Comparison of ENCODE assay signal across 22 mouse cellular contexts in the genomic region with DNA sequence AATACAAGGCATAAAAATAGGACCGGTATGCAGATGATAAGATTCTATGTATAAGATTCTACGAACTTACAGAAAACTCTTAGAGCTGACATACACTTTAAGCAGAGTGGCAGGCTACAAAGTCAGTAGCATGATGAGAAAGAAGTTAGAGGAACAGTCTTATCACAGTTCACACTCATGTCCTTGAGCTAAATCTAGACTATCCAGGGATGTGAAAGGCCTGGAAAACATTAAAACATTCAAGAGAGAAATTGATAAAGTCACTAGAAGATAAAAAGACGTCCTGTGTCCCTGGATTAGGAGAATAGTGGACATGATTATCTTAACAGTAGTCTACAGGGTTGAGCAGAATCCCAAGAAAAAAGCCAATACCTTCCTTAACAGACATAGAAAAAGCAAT. TPM values are rescaled to one million over a fixed set of nuclear protein-coding genes. Genes with fewer than 3 reads are reported as not detected.
DNase-seq lines count a peak whose midpoint lies in the region; ATAC-seq and TF ChIP-seq lines count a peak whose summit lies in the region.
"Had no signal": no experiment of that assay in that cellular context is flagged by ENCODE, and none has a peak within 500 bp of the region (broad histone marks: within the 10 kb centered on the region; RNA-seq: fewer than 3 reads in every experiment).

No protein-coding gene starts in this region.

- no peaks in the 10 kb centered on the region for H3K9me3 ChIP-seq in MEL (replicated peaks; ENCODE audit: insufficient read depth, low read length)
- no peaks in the 10 kb centered on the region for H3K9me3 ChIP-seq in liver, embryonic 12.5 days (replicated peaks)
- no peaks in the 10 kb centered on the region for H3K9me3 ChIP-seq in liver, embryonic 16.5 days (replicated peaks; ENCODE audit: control insufficient read depth, low read length)
- H3K9me3 ChIP-seq: embryonic facial prominence, embryonic 13.5 days; forebrain, embryonic 12.5 days; heart, embryonic 15.5 days; hindbrain, embryonic 10.5 days had no signal

- no peak overlapping the region for H3K9ac ChIP-seq in MEL (ENCODE audit: control insufficient read depth, low read depth, low read length, poor library complexity, severe bottlenecking)
- H3K9ac ChIP-seq in liver, embryonic 12.5 days: no peak overlapping the region
- H3K9ac ChIP-seq in liver, embryonic 16.5 days (ENCODE audit: low read depth, low read length): no peak overlapping the region
- H3K9ac ChIP-seq: embryonic facial prominence, embryonic 13.5 days; forebrain, embryonic 12.5 days; heart, embryonic 15.5 days; hindbrain, embryonic 14.5 days had no signal

- peak; percentile 63; the same call in 1 of the 2 replicates for ATAC-seq in liver, embryonic 12.5 days
- 0 out of 2 replicates have a peak, but pooled peaks have one; percentile 30 for ATAC-seq in liver, embryonic 16.5 days (ENCODE audit: low read depth)
- ATAC-seq: forebrain, embryonic 16.5 days had no signal

- H3K79me2 ChIP-seq in MEL (ENCODE audit: control insufficient read depth, insufficient read depth, low read length, poor library complexity): 0 out of 2 replicates have a peak, but pooled peaks cover 2% of the 10 kb centered on the region

- no peak overlapping the region for H3K4me2 ChIP-seq in liver, embryonic 12.5 days
- H3K4me2 ChIP-seq in liver, embryonic 16.5 days (ENCODE audit: low read depth, low read length): no peak overlapping the region
- H3K4me2 ChIP-seq: embryonic facial prominence, embryonic 13.5 days; forebrain, embryonic 12.5 days; heart, embryonic 11.5 days; heart, embryonic 15.5 days; hindbrain, embryonic 14.5 days had no signal

- TF ChIP-seq POLR2A in MEL (IDR thresholded peaks at IDR 0.05; ENCODE audit: control insufficient read depth in 1 of 2, insufficient read depth in 1 of 2, low read depth in 1 of 2, low read length in 2 of 2, poor library complexity in 1 of 2): no peak

- WGBS in liver, embryonic 12.5 days (ENCODE audit: insufficient replicate concordance): 33% methylated on average over 3 of the region's 3 CpGs
- WGBS in liver, embryonic 16.5 days (ENCODE audit: insufficient replicate concordance): 34% methylated on average over 3 of the region's 3 CpGs

- intact Hi-C loops in left cerebral cortex, postnatal 14 days (cut with DNase I): no loop called here
- intact Hi-C loops in gastrocnemius, postnatal 36 days (cut with DNase I): no loop called here

- TF ChIP-seq CTCF in MEL (IDR thresholded peaks at IDR 0.05 in 2 of 3, conservative IDR thresholded peaks at IDR 0.05 in 1 of 3; ENCODE audit: control insufficient read depth in 1 of 3, insufficient read depth in 1 of 3, low read depth in 2 of 3, low read length in 3 of 3, poor library complexity in 1 of 3, severe bottlenecking in 1 of 3): no peak

- no peak for TF ChIP-seq RAD21 in MEL (IDR thresholded peaks at IDR 0.05; ENCODE audit: low read depth, low read length)

- peaks cover 15 to 16% of the 10 kb centered on the region in 2 experiments for H3K36me3 ChIP-seq in MEL (ENCODE audit: control insufficient read depth in 1 of 2, insufficient read depth in 2 of 2, low read length in 2 of 2)
- H3K36me3 ChIP-seq in liver, embryonic 12.5 days: peaks cover 46% of the 10 kb centered on the region
- peaks cover 4% of the 10 kb centered on the region; the same call in 1 of the 2 replicates for H3K36me3 ChIP-seq in liver, embryonic 16.5 days (ENCODE audit: control insufficient read depth, insufficient read depth)

- H3K27ac ChIP-seq in MEL (ENCODE audit: control insufficient read depth, low read depth, low read length): no peak overlapping the region
- H3K27ac ChIP-seq in liver, embryonic 12.5 days: no peak overlapping the region
- no peak overlapping the region for H3K27ac ChIP-seq in liver, embryonic 16.5 days (ENCODE audit: low read length)
- H3K27ac ChIP-seq: embryonic facial prominence, embryonic 13.5 days; forebrain, embryonic 12.5 days; heart, adult 2 months; heart, embryonic 15.5 days; hindbrain, embryonic 10.5 days; hindbrain, embryonic 14.5 days had no signal

- H3K4me1 ChIP-seq in MEL (ENCODE audit: control insufficient read depth in 1 of 2, insufficient read depth in 2 of 2, low read length in 2 of 2): peaks cover 2 to 5% of the 10 kb centered on the region in 2 experiments; a peak in 2 of 4 replicates
- H3K4me1 ChIP-seq in liver, embryonic 12.5 days: peaks cover 16% of the 10 kb centered on the region
- no peaks in the 10 kb centered on the region for H3K4me1 ChIP-seq in liver, embryonic 16.5 days (ENCODE audit: control insufficient read depth, low read depth, low read length)
- H3K4me1 ChIP-seq: forebrain, embryonic 12.5 days; hindbrain, embryonic 10.5 days had no signal

- H3K4me3 ChIP-seq in MEL (ENCODE audit: control insufficient read depth in 1 of 2, insufficient read depth in 1 of 2, low read depth in 2 of 2, low read length in 2 of 2): no peak overlapping the region
- H3K4me3 ChIP-seq in liver, embryonic 12.5 days: no peak overlapping the region
- H3K4me3 ChIP-seq in liver, embryonic 16.5 days (ENCODE audit: low read depth, low read length): no peak overlapping the region
- H3K4me3 ChIP-seq: embryonic facial prominence, embryonic 13.5 days; forebrain, embryonic 12.5 days; heart, adult 2 months; heart, embryonic 15.5 days; hindbrain, embryonic 10.5 days had no signal

- peak; percentile 44 to 58; a peak in 2 of 4 replicates for TF ChIP-seq EP300 in MEL (IDR thresholded peaks at IDR 0.05; ENCODE audit: low read depth in 1 of 2, low read length in 2 of 2)

- DNase-seq in MEL (ENCODE audit: low read depth, low spot score): no peak
- no peak for DNase-seq in left cerebral cortex, postnatal 14 days (ENCODE audit: low spot score in 2 of 2)
- no peak for DNase-seq in thymus, postnatal 25 days
- DNase-seq in gastrocnemius, postnatal 36 days: no peak
- DNase-seq: adrenal gland, adult 8-10 months; adrenal gland, postnatal 36 days; cerebellum, adult 11-12 months; cerebellum, adult 9-11 months; cerebellum, postnatal 36 days; gastrocnemius, postnatal 10 days; heart, adult 2 months; heart, postnatal 14 days had no signal

- H3K27me3 ChIP-seq in MEL (ENCODE audit: control insufficient read depth in 1 of 2, insufficient read depth in 2 of 2, low read length in 2 of 2): no peaks in the 10 kb centered on the region
- H3K27me3 ChIP-seq in liver, embryonic 12.5 days (replicated peaks): no peaks in the 10 kb centered on the region
- no peaks in the 10 kb centered on the region for H3K27me3 ChIP-seq in liver, embryonic 16.5 days (ENCODE audit: control insufficient read depth, insufficient read depth, low read depth, low read length)
- H3K27me3 ChIP-seq: CH12.LX; embryonic facial prominence, embryonic 13.5 days; forebrain, embryonic 12.5 days; heart, embryonic 15.5 days had no signal

TF ChIP-seq in MEL, 35 proteins besides CTCF, POLR2A, EP300 and RAD21:
- no peak for TF ChIP-seq MAFK (IDR thresholded peaks at IDR 0.05; ENCODE audit: borderline replicate concordance, low read depth, low read length)
- TF ChIP-seq KAT2A (conservative IDR thresholded peaks at IDR 0.05; ENCODE audit: low read depth, low read length): no peak
- peak; percentile 19; the same call in 1 of the 2 replicates for TF ChIP-seq TAL1 (IDR thresholded peaks at IDR 0.05; ENCODE audit: low read length)
- no peak for TF ChIP-seq UBTF (IDR thresholded peaks at IDR 0.05; ENCODE audit: borderline replicate concordance, insufficient read depth, low read depth, low read length)
- no peak for TF ChIP-seq MYC (IDR thresholded peaks at IDR 0.05; ENCODE audit: low read depth, low read length)
- no peak for TF ChIP-seq ZC3H11A (IDR thresholded peaks at IDR 0.05; ENCODE audit: low read depth, low read length)
- no peak for TF ChIP-seq BHLHE40 (IDR thresholded peaks at IDR 0.05; ENCODE audit: borderline replicate concordance, low read depth, low read length)
- no peak for TF ChIP-seq NRF1 (IDR thresholded peaks at IDR 0.05; ENCODE audit: insufficient read depth, low read depth, low read length, poor library complexity, severe bottlenecking)
- peak; percentile 33; the same call in 1 of the 2 replicates for TF ChIP-seq GATA1 (IDR thresholded peaks at IDR 0.05; ENCODE audit: low read depth, low read length)
- peak; percentile 53; the same call in 1 of the 2 replicates for TF ChIP-seq TCF12 (IDR thresholded peaks at IDR 0.05; ENCODE audit: low read depth, low read length)
- no peak for TF ChIP-seq POLR2AphosphoS5 (IDR thresholded peaks at IDR 0.05; ENCODE audit: borderline replicate concordance, low read depth, low read length)
- TF ChIP-seq MAZ (IDR thresholded peaks at IDR 0.05; ENCODE audit: low read depth, low read length): no peak
- TF ChIP-seq MAX (IDR thresholded peaks at IDR 0.05; ENCODE audit: low read length): no peak
- TF ChIP-seq TBP (IDR thresholded peaks at IDR 0.05; ENCODE audit: low read depth, low read length): no peak
- TF ChIP-seq SIN3A (IDR thresholded peaks at IDR 0.05; ENCODE audit: low read length): no peak
- TF ChIP-seq ZNF384 (IDR thresholded peaks at IDR 0.05; ENCODE audit: low read depth, low read length): no peak

RNA-seq across cellular contexts. Expression of a gene that starts 26.9 kb away (rescaled TPM):
- total RNA-seq in MEL (2012; rRNA removed): 126 and 135 TPM in 2 replicates
- 100 to 1,000 TPM; 115 to 187 TPM for polyA plus RNA-seq in MEL (2012; ENCODE audit: insufficient read depth in 1 of 2, insufficient read length in 2 of 2, low read depth in 1 of 2, low replicate concordance in 2 of 2, missing spikeins in 1 of 2)
- polyA plus RNA-seq in liver, embryonic 12.5 days (2016; fragmentation: Nextera tagmentation; extraction: Ambion mirVana): 175 and 177 TPM in 2 replicates
- polyA plus RNA-seq in liver, embryonic 16.5 days (2015; fragmentation: Nextera tagmentation; extraction: Ambion mirVana): 130 and 142 TPM in 2 replicates
- total RNA-seq in left cerebral cortex, postnatal 14 days (2021): 100 to 1,000 TPM; 126 to 136 TPM
- 100 to 1,000 TPM; 140 to 143 TPM for total RNA-seq in gastrocnemius, postnatal 36 days (2021)
